Mouse (Mus musculus) left cerebral cortex, postnatal 4 days (tissue): ENCODE results near the gene Fgg. TPM values are rescaled to one million over a fixed set of nuclear protein-coding genes. Genes with fewer than 3 reads are reported as not detected.

Experiments
- DNase-seq: peaks from one replicate; pipeline ENCODE4 v3.0.0-alpha.2; 2022
- intact Hi-C: fragments of 180-260 bp; cut with DNase I; formaldehyde crosslinking; loops from one replicate; pipeline ENCODE4 v1.15.1; 2025
- total RNA-seq, 2 experiments: library from RNA; stranded (reverse); gene quantifications; 2 replicates each; pipeline ENCODE4 v1.2.3; 2021

Fgg gene
- total RNA-seq, 2 experiments from 2014 or later = not detected

- intact Hi-C loops = no loop called here
- no peak for DNase-seq
Observed at GRCm38 (mm10) chr3:83025036-83025435, 17.5 kb downstream of the Fgg start.

- DNase-seq = no peak
- intact Hi-C loops = no loop called here
Observed at GRCm38 (mm10) chr3:83025475-83026301, 18.2 kb downstream of the Fgg start, which contains the start of gene Fga. Fga (plus strand) TSS chr3:83026076.

DNA sequence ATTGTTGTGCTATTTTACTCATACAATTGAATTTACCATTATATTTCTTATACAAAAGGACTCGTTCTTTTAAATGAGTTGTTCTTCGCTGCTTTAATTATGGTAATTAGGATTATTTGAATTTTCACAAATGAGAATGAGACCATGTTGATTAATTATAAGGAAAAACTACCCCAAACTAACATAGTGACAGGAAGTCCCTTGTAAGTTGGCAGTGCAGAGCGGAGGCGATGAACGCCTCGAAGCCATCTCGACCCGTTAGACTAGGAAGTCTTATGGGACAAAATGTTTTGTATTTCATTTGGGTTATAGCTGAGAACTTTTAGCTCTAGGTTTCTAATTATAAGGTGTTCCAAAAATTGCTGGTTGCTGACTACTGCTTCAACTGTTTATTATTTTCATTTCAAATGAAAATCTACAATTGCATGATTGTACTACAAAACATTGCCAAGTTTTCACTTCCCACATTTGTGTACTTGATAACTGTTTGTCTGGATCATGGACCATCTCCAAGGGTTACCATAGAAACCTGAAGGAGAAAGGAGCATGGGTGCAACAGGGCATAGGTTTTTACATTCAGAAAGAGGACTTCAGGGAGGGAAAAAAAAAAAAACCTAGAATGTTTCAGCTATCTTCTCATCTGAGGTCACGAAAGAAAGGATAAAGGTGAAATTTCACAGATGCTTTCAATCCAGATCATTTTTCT is 20.2 kb downstream of the Fgg start:
- DNase-seq = no peak
- intact Hi-C loops = no loop called here

GRCm38 (mm10) chr3:83030331-83030730 is 22.8 kb downstream of the Fgg start:
- DNase-seq = no peak
- intact Hi-C loops = no loop called here

- DNase-seq = no peak
- intact Hi-C loops = no loop called here
Observed at GRCm38 (mm10) chr3:83032746-83033308, 25.3 kb downstream of the Fgg start.

DNA sequence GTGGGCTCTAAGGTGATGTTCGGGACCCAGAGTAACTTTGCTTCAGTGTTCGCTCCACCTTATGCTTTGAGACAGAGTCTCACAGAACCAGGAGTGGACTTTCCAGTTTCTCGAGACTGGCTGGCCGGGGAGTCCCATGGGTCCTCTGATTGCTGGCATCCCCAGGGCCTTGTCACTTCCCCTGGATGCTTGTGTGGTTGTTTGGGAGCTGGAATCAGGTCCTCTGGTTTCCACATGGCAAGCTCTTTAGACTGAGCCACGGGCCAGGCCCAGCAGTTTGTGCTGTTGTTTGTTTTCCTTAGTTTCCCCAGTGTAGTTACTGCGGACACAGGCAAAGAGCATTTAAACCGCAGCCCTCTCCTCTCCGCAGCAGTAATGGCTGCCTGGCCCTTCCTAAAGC is 26.3 kb downstream of the Fgg start:
- no peak for DNase-seq
- intact Hi-C loops = no loop called here

DNA sequence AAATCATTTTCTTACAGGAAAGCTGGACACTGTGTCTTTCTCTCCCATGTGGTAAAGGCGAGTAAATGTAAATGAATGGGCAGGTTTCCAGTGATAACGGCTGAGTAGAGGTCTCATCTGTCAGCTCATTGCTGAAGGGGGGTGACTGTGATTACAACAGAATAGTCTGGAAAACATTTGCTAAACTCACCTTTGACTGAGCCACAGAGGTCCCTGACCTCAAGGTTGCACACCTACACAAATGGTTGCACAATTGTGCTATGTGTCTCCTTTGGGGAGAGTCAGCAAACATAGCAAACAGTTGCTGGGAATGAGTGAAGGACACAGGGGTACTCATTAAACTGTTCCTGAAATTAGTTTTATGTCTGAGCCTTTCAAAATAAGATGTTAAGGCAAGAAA is 31.3 kb downstream of the Fgg start:
- intact Hi-C loops = no loop called here
- DNase-seq = no peak

- DNase-seq = no peak
- intact Hi-C loops = no loop called here
Observed at GRCm38 (mm10) chr3:83039666-83040065, 32.1 kb downstream of the Fgg start.

- no peak for DNase-seq
- intact Hi-C loops = no loop called here
Observed at GRCm38 (mm10) chr3:83042451-83042850, 34.9 kb downstream of the Fgg start.

- intact Hi-C loops = no loop called here
- DNase-seq = no peak
Observed at GRCm38 (mm10) chr3:83046649-83047048, 39.1 kb downstream of the Fgg start.

DNA sequence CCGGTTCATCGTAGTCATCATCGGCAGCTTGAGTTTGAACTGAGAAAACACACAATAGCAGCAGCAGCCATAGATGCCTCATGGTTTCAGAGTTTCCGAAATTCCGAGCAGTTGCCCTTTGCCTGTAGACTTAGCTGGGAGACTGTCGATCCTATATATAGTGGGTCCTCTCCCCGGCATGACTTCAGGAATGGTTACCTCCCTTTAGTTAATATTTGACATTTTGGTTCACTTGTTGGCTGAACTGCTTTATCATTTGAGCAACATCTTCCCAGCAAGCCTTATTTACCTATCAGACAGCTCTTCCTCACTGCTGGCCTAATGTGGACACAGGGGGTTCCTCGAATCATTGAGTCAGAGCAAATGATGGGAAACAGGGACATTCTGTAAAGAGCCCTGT is 42.2 kb downstream of the Fgg start, which contains the start of gene Fgb:
Fgb (minus strand) TSS at position 184 of the 400 bp plus-strand sequence.
- DNase-seq = no peak
- intact Hi-C loops = loop anchor here (5.0 kb wide), 2 partner anchors 47 to 172 kb away; partner anchors contain the start of gene Rbm46

GRCm38 (mm10) chr3:83050661-83051060 is 43.1 kb downstream of the Fgg start:
- intact Hi-C loops = loop anchor here (5.0 kb wide), 2 partner anchors 48 to 173 kb away; partner anchors contain the start of gene Rbm46
- no peak for DNase-seq

DNA sequence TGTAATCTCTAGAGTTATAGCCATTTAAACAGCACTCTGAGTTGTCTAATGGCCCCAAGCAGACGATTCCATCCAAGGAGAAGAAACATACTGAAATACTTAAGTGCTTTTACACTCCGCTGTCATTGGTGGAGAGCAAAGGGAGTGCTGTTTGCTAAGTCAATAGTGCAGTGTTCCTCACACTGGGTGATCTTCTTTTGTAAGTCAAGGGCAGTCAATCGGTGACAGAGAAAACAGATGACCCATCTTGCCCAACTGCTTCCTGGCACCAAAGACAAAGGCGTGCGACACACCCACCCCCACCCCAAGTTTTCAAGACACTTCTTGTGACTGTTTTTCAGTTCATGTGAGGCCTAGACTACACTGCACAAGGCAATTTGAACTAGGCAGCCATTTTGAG is 44.6 kb downstream of the Fgg start:
- DNase-seq = no peak
- intact Hi-C loops = loop anchor here (5.0 kb wide), 2 partner anchors 50 to 175 kb away; partner anchors contain the start of gene Rbm46

DNA sequence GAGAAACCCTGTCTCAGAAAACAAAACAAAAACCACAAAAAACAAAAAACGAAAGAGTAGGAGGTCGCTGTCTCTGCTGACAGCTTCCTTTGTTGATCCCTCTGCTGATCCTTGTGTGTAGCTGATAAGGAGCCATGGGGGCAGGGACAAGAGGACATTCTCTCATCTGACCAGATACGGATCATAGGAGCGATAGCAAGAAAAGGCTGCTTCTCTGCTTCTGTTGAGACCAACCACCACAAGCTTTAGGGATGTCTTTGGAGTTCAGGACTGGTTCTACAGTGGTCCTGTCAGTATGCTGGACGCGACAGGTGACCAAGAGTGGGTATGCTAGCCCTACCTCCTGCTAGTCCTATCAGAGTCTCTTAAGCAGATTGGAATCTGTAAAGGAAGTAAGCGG is 45.6 kb downstream of the Fgg start:
- DNase-seq = no peak
- intact Hi-C loops = loop anchor here (5.0 kb wide), 2 partner anchors 51 to 176 kb away; partner anchors contain the start of gene Rbm46

GRCm38 (mm10) chr3:83053758-83054157 is 46.2 kb downstream of the Fgg start:
- peak; percentile 22 for DNase-seq
- intact Hi-C loops = loop anchor here (5.0 kb wide), 2 partner anchors 51 to 176 kb away; partner anchors contain the start of gene Rbm46

- intact Hi-C loops = loop anchor here (5.0 kb wide), 2 partner anchors 52 to 177 kb away; partner anchors contain the start of gene Rbm46
- no peak for DNase-seq
Observed at GRCm38 (mm10) chr3:83054759-83055158, 47.2 kb downstream of the Fgg start.

GRCm38 (mm10) chr3:83055281-83056038 is 47.9 kb downstream of the Fgg start, which contains the start of gene Plrg1:
Plrg1 (plus strand) TSS chr3:83055522.
- intact Hi-C loops = no loop called here
- peak; percentile 100 for DNase-seq

DNA sequence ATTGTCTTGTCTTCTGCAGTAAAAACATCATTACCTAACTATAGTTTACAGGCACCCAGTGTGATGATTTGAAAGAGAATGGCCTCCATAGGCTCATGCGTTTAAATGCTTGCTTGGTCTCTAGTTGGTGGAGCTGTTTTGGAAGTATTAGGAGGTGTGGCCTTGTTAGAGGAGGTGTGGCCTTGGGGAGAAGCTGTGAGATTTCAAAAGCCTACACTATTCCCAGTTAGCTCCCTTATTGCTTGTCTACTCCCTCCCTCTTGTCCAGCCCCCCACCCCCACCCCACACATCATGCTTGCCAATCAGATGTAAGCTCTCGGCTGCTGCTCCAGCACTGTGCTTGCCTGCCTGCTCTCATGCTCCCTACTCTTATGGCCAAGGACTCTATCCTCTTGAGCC is 49.5 kb downstream of the Fgg start:
- no peak for DNase-seq
- intact Hi-C loops = no loop called here
